Mouse (Mus musculus) heart, postnatal 0 days (tissue): Measurements from ENCODE around the gene Cdyl2.

Experiments used
- CTCF ChIP-seq: IDR thresholded peaks from 2 replicates; pipeline ENCODE4 v1.5.1; 2016; ENCODE audit warnings: antibody characterized with exemption, control low read depth, low read depth
- EP300 ChIP-seq: IDR thresholded peaks from 2 replicates; pipeline ENCODE4 v1.6.1; 2016; ENCODE audit warnings: antibody characterized with exemption, low read depth

DNA sequence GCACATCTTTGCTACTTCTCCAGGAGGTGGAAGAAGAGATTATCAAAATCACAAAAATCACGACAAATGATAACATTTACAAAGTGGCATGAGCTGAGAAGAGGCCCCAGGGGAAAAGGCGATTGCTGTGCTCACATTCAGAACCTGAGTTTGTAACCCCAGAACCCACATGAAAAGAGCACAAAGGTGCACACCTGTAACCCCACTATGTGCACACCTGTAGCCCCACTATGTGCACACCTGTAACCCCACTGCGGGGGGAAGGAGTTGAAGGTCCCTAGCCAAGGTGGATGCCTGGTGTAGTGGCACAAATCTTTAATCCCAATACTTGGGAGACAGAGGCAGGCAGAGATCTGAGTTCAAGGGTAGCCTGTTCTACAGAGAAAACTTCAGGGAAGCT lies 23.4 kb upstream of the Cdyl2 start:
- TF ChIP-seq CTCF (no peak), EP300 (no peak)
